Mouse (Mus musculus) hindbrain, embryonic 16.5 days (tissue): ENCODE data around the gene Pck1. TPM values are rescaled to one million over a fixed set of nuclear protein-coding genes. Genes with fewer than 3 reads are reported as not detected.

Experiments used
- ATAC-seq: fragments of 200-750 bp; cut with Nextera tagmentation; 2 replicates; pipeline ENCODE4 v1.8.0; 2017; ENCODE audit warnings: moderate TSS enrichment, moderate library complexity
- H3K27ac ChIP-seq: fragments of 300-500 bp; sonication (generic); 2 replicates; pipeline ENCODE4 v1.5.1; 2014; ENCODE audit warnings: low read depth, mild to moderate bottlenecking, control low read depth, low read length, moderate library complexity
- H3K27me3 ChIP-seq: fragments of 300-500 bp; sonication (generic); replicated peaks from 2 replicates; pipeline ENCODE4 v1.6.1; 2014; ENCODE audit warnings: low read length; ENCODE audit not compliant: control insufficient read depth, insufficient read depth
- H3K36me3 ChIP-seq: fragments of 300-500 bp; sonication (generic); 2 replicates; pipeline ENCODE4 v1.6.1; 2014; ENCODE audit warnings: mild to moderate bottlenecking, low read length, moderate library complexity, mixed read lengths; ENCODE audit not compliant: control insufficient read depth, insufficient read depth
- H3K4me1 ChIP-seq: fragments of 300-500 bp; sonication (generic); 2 replicates; pipeline ENCODE4 v1.6.1; 2014; ENCODE audit warnings: low read depth, low read length; ENCODE audit not compliant: control insufficient read depth, insufficient read depth
- H3K4me2 ChIP-seq: fragments of 300-500 bp; sonication (generic); 2 replicates; pipeline ENCODE4 v1.6.1; 2014; ENCODE audit warnings: mild to moderate bottlenecking, low read length, control low read depth, moderate library complexity
- H3K4me3 ChIP-seq: fragments of 300-500 bp; sonication (generic); 2 replicates; pipeline ENCODE4 v1.5.1; 2014; ENCODE audit warnings: mild to moderate bottlenecking, low read length, control low read depth, moderate library complexity
- H3K9ac ChIP-seq: fragments of 300-500 bp; sonication (generic); 2 replicates; pipeline ENCODE4 v1.6.1; 2014; ENCODE audit warnings: low read depth, mild to moderate bottlenecking, control low read depth, low read length, moderate library complexity
- H3K9me3 ChIP-seq: fragments of 300-500 bp; sonication (generic); 2 replicates; pipeline ENCODE4 v1.6.1; 2014; ENCODE audit warnings: mild to moderate bottlenecking, low read length, moderate library complexity; ENCODE audit not compliant: control insufficient read depth
- WGBS: fragments of 180-500 bp; shearing (Covaris S2); extraction: QIAGEN DNeasy Blood & Tissue Kit; methylation state at CpG from one replicate; pipeline ENCODE4 v1.1.7; 2014; 5-methylcytosine and 5-hydroxymethylcytosine counted together
- polyA plus RNA-seq: library from polyadenylated mRNA; unstranded; fragments of >200 nt; fragmentation: Nextera tagmentation; extraction: Ambion mirVana; gene quantifications from 2 replicates; pipeline ENCODE4 v1.2.1, GENCODE M21; 2015

The Pck1 gene
- polyA plus RNA-seq, 1 experiment from 2014 or later, result not detected

GRCm38 (mm10) chr2:173204671-173205070, 51.8 kb downstream of the Pck1 start:
- no peaks in the 10 kb centered on the region for H3K27me3 ChIP-seq
- H3K4me1 ChIP-seq, result peaks cover 3% of the 10 kb centered on the region; the same call in 1 of the 2 replicates

DNA sequence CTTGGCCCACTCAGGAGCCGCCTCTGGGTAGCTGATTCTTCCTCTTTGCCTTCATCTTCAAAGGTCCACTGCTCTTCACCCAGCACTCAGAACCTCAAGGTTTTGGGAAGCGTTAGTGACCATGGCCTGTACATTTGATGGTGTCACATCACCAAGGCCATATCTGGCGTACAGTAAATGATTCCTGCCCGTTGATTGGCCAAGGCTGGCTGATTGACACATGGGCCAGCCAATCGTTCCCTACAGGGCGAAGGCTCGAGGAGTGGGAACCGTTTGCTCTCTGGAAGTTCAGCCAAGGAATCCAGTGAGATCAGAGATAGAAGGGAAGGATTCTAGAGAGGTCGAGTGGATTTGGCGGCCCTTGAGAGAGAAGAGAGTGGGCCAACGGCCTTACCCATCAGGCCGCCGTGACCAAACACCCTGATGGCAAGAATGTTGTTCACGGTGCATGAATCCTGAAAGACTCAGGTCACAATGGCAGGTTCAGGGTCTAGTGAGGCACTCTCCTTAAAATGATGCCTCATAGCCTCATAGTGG, 52.8 kb downstream of the Pck1 start:
- no peak overlapping the region for H3K27ac ChIP-seq
- ATAC-seq, result no peak
- no peak overlapping the region for H3K4me3 ChIP-seq
- H3K36me3 ChIP-seq, result no peaks in the 10 kb centered on the region
- no peaks in the 10 kb centered on the region for H3K9me3 ChIP-seq
- H3K27me3 ChIP-seq, result no peaks in the 10 kb centered on the region
- WGBS, result 97% methylated on average over 14 of the region's 14 CpGs
- H3K4me2 ChIP-seq, result no peak overlapping the region
- H3K9ac ChIP-seq, result no peak overlapping the region
- peaks cover 3% of the 10 kb centered on the region; the same call in 1 of the 2 replicates for H3K4me1 ChIP-seq

More at GRCm38 (mm10) chr2:173204671-173205070, 51.8 kb downstream of the Pck1 start:
- no peak for ATAC-seq
- Histone ChIP-seq H3K27ac (no peak overlapping the region), H3K36me3 (no peaks in the 10 kb centered on the region), H3K4me3 (no peak overlapping the region), H3K9me3 (no peaks in the 10 kb centered on the region), H3K4me2 (no peak overlapping the region), H3K9ac (no peak overlapping the region)
- 78% methylated on average over 4 of the region's 4 CpGs for WGBS

DNA sequence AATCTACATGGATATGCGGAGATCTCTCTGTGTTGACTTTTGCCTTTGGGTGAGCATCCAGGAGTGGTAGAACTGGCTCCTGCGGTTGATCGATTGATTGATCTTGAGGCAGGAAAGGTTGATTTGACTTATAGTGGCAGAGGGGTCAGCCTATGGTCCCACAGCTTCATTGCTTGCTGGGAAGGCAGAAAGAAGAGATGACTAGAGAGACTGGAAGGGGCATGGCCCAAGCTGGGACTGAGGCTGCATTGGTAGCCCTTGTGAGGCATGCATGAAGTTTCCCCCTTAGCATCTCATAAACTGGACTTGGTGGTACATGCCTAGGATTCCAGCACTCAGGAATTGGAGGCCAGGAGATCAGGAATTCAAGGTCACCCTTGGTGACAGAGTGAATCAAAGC, 54.2 kb downstream of the Pck1 start:
- 97% methylated on average over 3 of the region's 3 CpGs for WGBS
- Histone ChIP-seq H3K4me2 (no peak overlapping the region), H3K4me3 (no peak overlapping the region), H3K9me3 (no peaks in the 10 kb centered on the region), H3K27me3 (no peaks in the 10 kb centered on the region), H3K36me3 (no peaks in the 10 kb centered on the region), H3K4me1 (peaks cover 3% of the 10 kb centered on the region; the same call in 1 of the 2 replicates), H3K27ac (no peak overlapping the region), H3K9ac (no peak overlapping the region)
- ATAC-seq, result no peak

Other genes starting within 250 kb of the Pck1 start
- gene Bmp7, start 212.7 kb upstream of the Pck1 start, polyA plus RNA-seq, result 13.7 and 20.0 TPM in 2 replicates
- 1.2 and 1.8 TPM in 2 replicates for gene Spo11, start 175.3 kb upstream of the Pck1 start, polyA plus RNA-seq
- 106 and 116 TPM in 2 replicates for gene Rae1, start 152.9 kb upstream of the Pck1 start, polyA plus RNA-seq
- 10.0 and 15.4 TPM in 2 replicates for gene Rbm38, start 132.6 kb upstream of the Pck1 start, polyA plus RNA-seq
- 0.08 TPM in 1 of 2 replicates, not detected in the other for gene Ctcfl, start 33.5 kb upstream of the Pck1 start, polyA plus RNA-seq
- gene Zbp1, start 65.9 kb downstream of the Pck1 start, polyA plus RNA-seq, result 0.20 TPM in 1 of 2 replicates, not detected in the other
- 3.2 and 3.9 TPM in 2 replicates for gene Pmepa1, start 123.5 kb downstream of the Pck1 start, polyA plus RNA-seq